Mouse (Mus musculus) cerebellum, adult 2 months (tissue): ENCODE measurements around the gene Ngdn. TPM values are rescaled to one million over a fixed set of nuclear protein-coding genes. Genes with fewer than 3 reads are reported as not detected.
"Not testable (repeated sequence)": the region's sequence is repeated elsewhere in the genome, so short reads cannot be mapped to it uniquely, and the experiment has no call there.

Experiments
- DNase-seq, 2 experiments: peaks; one replicate each; pipeline ENCODE4 v3.0.0; 2021
- H3K27ac ChIP-seq: fragments of 200-500 bp; 2 replicates; pipeline ENCODE4 v1.5.1; 2012; ENCODE audit warnings: low read length, control low read depth, inconsistent platforms; ENCODE audit not compliant: insufficient read depth
- H3K27me3 ChIP-seq: fragments of 200-500 bp; 2 replicates; pipeline ENCODE4 v1.6.1; 2012; ENCODE audit warnings: inconsistent platforms, mild to moderate bottlenecking, low read length, moderate library complexity; ENCODE audit not compliant: control insufficient read depth, insufficient read depth
- H3K4me1 ChIP-seq: fragments of 200-500 bp; 2 replicates; pipeline ENCODE4 v1.6.1; 2011; ENCODE audit warnings: low read length; ENCODE audit not compliant: control insufficient read depth, insufficient read depth
- H3K4me3 ChIP-seq: fragments of 200-500 bp; replicated peaks from 2 replicates; pipeline ENCODE3; 2011; ENCODE audit warnings: mild to moderate bottlenecking, low read depth, low read length, control low read depth; ENCODE audit not compliant: insufficient read depth
- CTCF ChIP-seq: fragments of 200-500 bp; IDR thresholded peaks from 2 replicates; pipeline ENCODE4 v1.5.1; 2011; ENCODE audit warnings: low read depth, mild to moderate bottlenecking, control low read depth, low read length, moderate library complexity, borderline replicate concordance; ENCODE audit not compliant: insufficient read depth
- POLR2A ChIP-seq: fragments of 200-500 bp; IDR thresholded peaks from 2 replicates; pipeline ENCODE4 v1.6.1; 2011; ENCODE audit warnings: low read length, control low read depth, borderline replicate concordance; ENCODE audit not compliant: insufficient read depth
- WGBS: fragments of 180-500 bp; shearing (Covaris S2); methylation state at CpG from one replicate; pipeline ENCODE4 v1.1.7; 2018; 5-methylcytosine and 5-hydroxymethylcytosine counted together
- polyA plus RNA-seq: library from polyadenylated mRNA; depleted of rRNA; stranded (reverse); fragments of >200 nt; gene quantifications from 2 replicates; pipeline ENCODE4 v1.2.3, GENCODE M21; 2012; rRNA removed

Gene Ngdn
- 49.4 and 50.4 TPM in 2 replicates for polyA plus RNA-seq

DNA sequence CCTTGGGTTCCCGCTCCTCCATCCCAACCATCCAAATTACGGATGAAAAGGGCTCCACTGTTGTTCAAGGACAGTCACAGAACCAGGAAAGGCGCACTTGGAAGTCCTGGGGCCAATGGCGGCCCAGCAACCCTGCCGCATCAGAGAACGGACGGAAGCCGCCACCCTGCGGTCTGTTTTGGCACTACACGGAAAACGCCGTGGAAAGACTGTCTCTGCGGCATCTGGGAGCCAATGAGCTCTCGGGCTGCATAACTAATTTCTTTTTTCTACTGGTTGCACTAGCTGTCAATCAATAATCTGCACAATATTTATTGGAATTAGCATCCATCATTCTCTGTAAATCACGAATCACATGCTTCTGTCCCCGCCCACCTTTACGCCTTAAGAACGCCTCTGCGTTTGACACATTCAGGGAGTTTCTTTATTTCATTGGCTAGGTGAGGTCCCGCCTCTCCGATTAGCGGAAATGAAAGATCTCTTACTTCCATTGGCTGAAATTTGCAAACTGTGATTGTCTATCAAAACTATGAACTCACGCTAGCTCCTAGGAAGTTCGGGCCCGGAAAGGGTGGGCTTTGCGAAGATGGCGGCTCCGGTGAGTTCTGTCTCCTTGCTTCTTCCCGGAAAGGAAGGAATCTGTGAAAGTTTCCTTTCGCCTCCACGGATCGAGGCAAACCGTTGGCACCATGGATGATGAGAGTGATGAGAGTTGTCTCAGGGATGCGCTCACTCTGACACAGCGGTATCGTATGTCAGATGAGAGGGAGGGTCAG lies at the start of gene Ngdn:
TSS of gene Ngdn (plus strand) at position 464 of the 776 bp plus-strand sequence.
- DNase-seq: peak; percentile 99 to 100
- Histone ChIP-seq H3K27ac (peak within 1 kb of the TSS; percentile 92), H3K4me3 (peak within 1 kb of the TSS; percentile 99), H3K27me3 (no peaks in the 10 kb centered on the region), H3K4me1 (no peaks in the 10 kb centered on the region)
- under 1% methylated on average over 36 of the region's 36 CpGs for WGBS
- TF ChIP-seq CTCF (peak; percentile 83), POLR2A (peak; percentile 82; the same call in 1 of the 2 replicates)

- Histone ChIP-seq H3K27ac (no peak overlapping the region), H3K4me3 (no peak overlapping the region), H3K4me1 (no peaks in the 10 kb centered on the region), H3K27me3 (no peaks in the 10 kb centered on the region)
- 74% methylated on average over 6 of the region's 6 CpGs for WGBS
- no peak for DNase-seq
- TF ChIP-seq POLR2A (no peak), CTCF (no peak)
Observed at GRCm38 (mm10) chr14:54965631-54966030, 49.6 kb upstream of the Ngdn start.

DNA sequence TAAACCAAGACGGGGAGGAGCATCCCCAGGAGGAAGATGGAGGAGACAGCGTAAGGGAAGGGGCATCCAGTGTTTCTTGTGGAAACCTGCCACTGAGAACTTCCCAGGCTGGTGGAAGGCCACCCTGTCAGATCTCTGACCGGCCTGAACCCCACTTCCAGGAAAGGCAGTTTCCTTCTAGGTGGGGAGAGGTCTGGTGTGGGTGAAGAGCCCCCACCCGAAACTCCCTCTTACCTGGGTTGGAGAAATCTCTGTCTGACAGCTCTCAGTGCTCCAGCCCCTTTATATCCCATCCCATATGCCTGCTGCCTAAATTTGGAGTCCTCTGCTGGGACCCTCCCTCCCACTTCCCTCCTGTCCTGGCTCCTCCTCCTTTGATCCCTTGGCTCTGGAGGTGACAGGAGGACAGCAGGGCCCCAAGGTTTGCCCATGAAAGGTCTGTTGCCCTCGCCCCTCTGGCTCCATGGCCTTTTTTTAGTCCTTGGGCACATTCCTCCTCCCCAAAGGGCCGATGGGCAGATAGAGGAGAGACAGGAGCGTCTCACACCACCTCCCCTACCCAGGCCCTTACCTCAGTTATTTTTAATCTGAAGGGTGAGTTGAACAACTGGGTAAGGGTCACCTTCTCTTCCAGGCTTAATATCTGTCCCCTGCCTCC lies 48.8 kb upstream of the Ngdn start, which contains the start of gene Myh6:
TSS of gene Myh6 (minus strand) at position 608 of the 658 bp plus-strand sequence.
- Histone ChIP-seq H3K4me3 (no peak within 1 kb of the TSS), H3K27ac (no peak within 1 kb of the TSS), H3K4me1 (no peaks in the 10 kb centered on the region), H3K27me3 (no peaks in the 10 kb centered on the region)
- TF ChIP-seq CTCF (no peak), POLR2A (no peak)
- DNase-seq: no peak
- WGBS: 67% methylated on average over 7 of the region's 7 CpGs

DNA sequence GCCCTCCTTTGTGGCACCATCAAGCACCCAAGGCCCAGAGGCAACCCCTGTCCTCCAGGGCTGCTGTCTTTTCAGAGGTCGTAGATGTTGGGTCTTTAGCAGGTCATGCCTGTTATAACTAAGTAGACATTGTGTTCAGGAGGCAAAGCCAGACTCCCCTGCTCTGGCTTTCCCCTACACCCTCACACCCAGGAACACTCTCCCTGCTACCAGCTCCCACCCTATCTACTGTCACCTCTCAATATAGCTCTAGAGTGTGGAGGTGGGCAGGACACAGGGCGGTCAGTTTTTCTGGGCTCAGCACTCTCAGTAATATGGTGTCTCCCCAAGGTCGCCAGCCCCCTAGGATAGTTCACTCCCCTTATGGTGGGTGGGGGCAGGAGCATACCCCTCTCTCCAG lies 47.4 kb upstream of the Ngdn start:
- no peak for DNase-seq
- no peaks in the 10 kb centered on the region for H3K27me3 ChIP-seq
- H3K4me1 ChIP-seq: no peaks in the 10 kb centered on the region
- 91% methylated on average over 3 of the region's 3 CpGs for WGBS
- no peak overlapping the region for H3K27ac ChIP-seq
- TF ChIP-seq POLR2A (no peak), CTCF (no peak)
- H3K4me3 ChIP-seq: no peak overlapping the region

DNA sequence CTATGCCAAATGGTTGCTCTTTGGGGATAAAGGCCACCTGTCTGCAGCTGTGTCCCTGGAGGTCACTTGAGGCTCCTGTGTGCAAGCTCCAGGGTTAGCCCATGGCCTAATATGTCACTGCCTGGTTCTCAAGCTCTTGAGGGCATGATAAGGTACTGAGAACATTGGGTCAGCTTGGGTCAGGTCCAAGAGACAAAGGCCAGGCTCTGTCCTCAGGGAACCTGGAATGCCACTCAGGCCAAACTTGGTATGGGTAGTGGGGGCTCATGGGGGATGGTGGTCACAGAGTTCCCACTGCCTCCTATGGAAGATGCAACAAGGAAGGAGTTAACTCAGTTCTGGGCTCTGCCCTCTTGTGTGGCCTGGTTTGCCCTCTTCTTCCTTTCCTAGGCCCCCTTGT lies 46.9 kb upstream of the Ngdn start:
- Histone ChIP-seq H3K4me1 (no peaks in the 10 kb centered on the region), H3K27me3 (no peaks in the 10 kb centered on the region), H3K27ac (no peak overlapping the region), H3K4me3 (no peak overlapping the region)
- TF ChIP-seq POLR2A (no peak), CTCF (no peak)
- DNase-seq: no peak

- H3K4me1 ChIP-seq, DNase-seq, H3K27me3 ChIP-seq, H3K4me3 ChIP-seq, H3K27ac ChIP-seq: not testable (repeated sequence)
- 91% methylated on average over 11 of the region's 11 CpGs for WGBS
Observed at GRCm38 (mm10) chr14:54972786-54973185, 42.5 kb upstream of the Ngdn start.

GRCm38 (mm10) chr14:54974068-54974791 lies 41.0 kb upstream of the Ngdn start:
- no peak for DNase-seq
- TF ChIP-seq CTCF (no peak), POLR2A (no peak)
- Histone ChIP-seq H3K27me3 (no peaks in the 10 kb centered on the region), H3K4me1 (no peaks in the 10 kb centered on the region; the same call in 1 of the 2 replicates), H3K27ac (no peak overlapping the region), H3K4me3 (no peak overlapping the region)
- 61% methylated on average over 6 of the region's 6 CpGs for WGBS
